Mouse (Mus musculus) cortical plate, adult 2 months (tissue): ENCODE measurements around the gene Ddx5.

Source experiments
- CTCF ChIP-seq: fragments of 200-500 bp; IDR thresholded peaks from 2 replicates; pipeline ENCODE4 v1.5.1; 2011; ENCODE audit warnings: mild to moderate bottlenecking, control low read depth, low read length; ENCODE audit not compliant: insufficient read depth; ENCODE audit errors: extremely low read depth
- POLR2A ChIP-seq: fragments of 200-500 bp; IDR thresholded peaks from 2 replicates; pipeline ENCODE4 v1.6.1; 2011; ENCODE audit warnings: mild to moderate bottlenecking, low read length, control low read depth; ENCODE audit not compliant: insufficient read depth; ENCODE audit errors: extremely low read depth

- TF ChIP-seq POLR2A (no peak), CTCF (no peak)
Observed at GRCm38 (mm10) chr11:106767516-106767915, 21.5 kb downstream of the Ddx5 start.
